Mouse (Mus musculus) heart, postnatal 14 days (tissue): ENCODE data around the gene Banp. TPM values are rescaled to one million over a fixed set of nuclear protein-coding genes. Genes with fewer than 3 reads are reported as not detected.

Experiments
- microRNA-seq, 2 experiments: library from miRNA; unstranded; fragments of <30 nt; microRNA quantifications; one replicate each; pipeline ENCODE4 v1.2.0; 2021 to 2022
- total RNA-seq, 2 experiments: library from RNA; stranded (reverse); gene quantifications; 2 replicates each; pipeline ENCODE4 v1.2.3; 2021

Gene Banp
- total RNA-seq, 2 experiments from 2014 or later, result 16.0 to 24.5 TPM

Small RNA genes within 50 kb of the gene (microRNA-seq; reads per million reads assigned to microRNA genes)
- gene Mir7237, result 0.12 to 0.27 reads per million in 2 experiments

Other genes with a start within 250 kb of the Banp start
- not detected for gene Jph3, start 220.1 kb upstream of the Banp start, total RNA-seq
- 10 to 100 TPM; 13.2 to 13.8 TPM for gene Klhdc4, start 120.2 kb upstream of the Banp start, total RNA-seq
- gene Slc7a5, start 42.1 kb upstream of the Banp start, total RNA-seq, result 1 to 10 TPM; 6.7 to 7.0 TPM
- gene Car5a, start 4.8 kb upstream of the Banp start, total RNA-seq, result not detected